Mouse (Mus musculus) cerebellum, postnatal 14 days (tissue): ENCODE data around the gene 1700020L24Rik.

Experiments
- DNase-seq, 2 experiments: peaks; one replicate each; pipeline ENCODE4 v3.0.0; 2021; ENCODE audit warnings: mixed read lengths in 2 of 2

Gene 1700020L24Rik

DNA sequence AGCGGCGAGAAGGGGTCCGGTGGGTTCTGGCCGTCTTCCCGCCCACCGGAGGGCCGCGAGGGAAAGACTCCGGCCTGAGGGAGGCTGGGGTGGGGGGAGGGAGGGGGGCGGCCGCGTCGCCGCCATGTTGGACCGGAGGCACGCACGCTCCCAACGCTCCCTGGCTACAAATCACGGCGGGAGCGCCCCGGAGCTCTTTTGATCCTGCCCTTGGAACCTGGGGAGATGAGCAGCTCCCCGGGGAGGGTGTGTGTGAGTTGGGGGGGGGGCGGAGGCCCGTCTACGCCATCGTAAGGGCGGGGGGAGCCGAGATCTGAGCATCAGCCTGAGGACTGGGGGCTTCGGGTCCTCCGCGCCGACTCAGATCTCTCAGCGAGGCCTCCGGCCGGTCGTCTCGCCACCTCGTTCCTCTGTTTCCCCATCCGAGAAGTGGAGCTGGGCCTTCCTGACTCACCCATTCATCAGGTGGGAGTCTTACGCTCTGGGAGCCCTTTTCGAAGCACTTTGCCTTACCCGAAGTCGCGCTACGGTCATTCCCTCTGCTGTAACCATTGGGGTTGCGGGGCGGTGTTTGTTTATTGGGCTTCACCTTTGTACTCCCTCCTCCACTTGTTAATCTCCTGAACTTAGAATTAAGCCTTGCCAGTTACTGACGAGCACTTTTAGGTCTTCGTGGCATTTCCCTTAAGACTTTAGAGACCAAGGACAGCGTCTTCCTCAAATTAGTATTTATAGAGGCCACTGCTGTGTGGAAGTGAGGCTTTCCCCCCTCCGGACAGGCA, 35.9 kb downstream of the 1700020L24Rik start:
- no peak for DNase-seq
